Mouse (Mus musculus) midbrain, embryonic 12.5 days (tissue): ENCODE data around the gene Dclk1. TPM values are rescaled to one million over a fixed set of nuclear protein-coding genes. Genes with fewer than 3 reads are reported as not detected.

Experiments used
- ATAC-seq: fragments of 200-750 bp; cut with Nextera tagmentation; 2 replicates; pipeline ENCODE4 v1.8.0; 2017; ENCODE audit warnings: low read depth, moderate TSS enrichment, moderate library complexity; ENCODE audit not compliant: low FRiP score
- H3K27ac ChIP-seq: fragments of 300-500 bp; sonication (generic); replicated peaks from 2 replicates; pipeline ENCODE4 v1.5.1; 2016; ENCODE audit warnings: mild to moderate bottlenecking
- H3K27me3 ChIP-seq: fragments of 300-500 bp; sonication (generic); 2 replicates; pipeline ENCODE4 v1.6.1; 2016; ENCODE audit warnings: mild to moderate bottlenecking
- H3K36me3 ChIP-seq: fragments of 300-500 bp; sonication (generic); 2 replicates; pipeline ENCODE4 v1.6.1; 2016
- H3K4me1 ChIP-seq: fragments of 300-500 bp; sonication (generic); 2 replicates; pipeline ENCODE4 v1.6.1; 2016
- H3K4me2 ChIP-seq: fragments of 300-500 bp; sonication (generic); replicated peaks from 2 replicates; pipeline ENCODE4 v1.6.1; 2016; ENCODE audit warnings: mild to moderate bottlenecking, moderate library complexity
- H3K4me3 ChIP-seq: fragments of 300-500 bp; sonication (generic); 2 replicates; pipeline ENCODE4 v1.5.1; 2016; ENCODE audit warnings: mild to moderate bottlenecking
- H3K9ac ChIP-seq: fragments of 300-500 bp; sonication (generic); replicated peaks from 2 replicates; pipeline ENCODE4 v1.6.1; 2016; ENCODE audit warnings: mild to moderate bottlenecking, moderate library complexity
- H3K9me3 ChIP-seq: fragments of 300-500 bp; sonication (generic); 2 replicates; pipeline ENCODE4 v1.6.1; 2016; ENCODE audit warnings: mild to moderate bottlenecking
- WGBS: fragments of 180-500 bp; shearing (Covaris S2); methylation state at CpG from one replicate; pipeline ENCODE4 v1.1.7; 2016; 5-methylcytosine and 5-hydroxymethylcytosine counted together
- polyA plus RNA-seq: library from polyadenylated mRNA; unstranded; fragments of >200 nt; fragmentation: Nextera tagmentation; extraction: Ambion mirVana; gene quantifications from 2 replicates; pipeline ENCODE4 v1.2.1, GENCODE M21; 2016

The Dclk1 gene
- polyA plus RNA-seq, 1 experiment from 2014 or later = 165 TPM

DNA sequence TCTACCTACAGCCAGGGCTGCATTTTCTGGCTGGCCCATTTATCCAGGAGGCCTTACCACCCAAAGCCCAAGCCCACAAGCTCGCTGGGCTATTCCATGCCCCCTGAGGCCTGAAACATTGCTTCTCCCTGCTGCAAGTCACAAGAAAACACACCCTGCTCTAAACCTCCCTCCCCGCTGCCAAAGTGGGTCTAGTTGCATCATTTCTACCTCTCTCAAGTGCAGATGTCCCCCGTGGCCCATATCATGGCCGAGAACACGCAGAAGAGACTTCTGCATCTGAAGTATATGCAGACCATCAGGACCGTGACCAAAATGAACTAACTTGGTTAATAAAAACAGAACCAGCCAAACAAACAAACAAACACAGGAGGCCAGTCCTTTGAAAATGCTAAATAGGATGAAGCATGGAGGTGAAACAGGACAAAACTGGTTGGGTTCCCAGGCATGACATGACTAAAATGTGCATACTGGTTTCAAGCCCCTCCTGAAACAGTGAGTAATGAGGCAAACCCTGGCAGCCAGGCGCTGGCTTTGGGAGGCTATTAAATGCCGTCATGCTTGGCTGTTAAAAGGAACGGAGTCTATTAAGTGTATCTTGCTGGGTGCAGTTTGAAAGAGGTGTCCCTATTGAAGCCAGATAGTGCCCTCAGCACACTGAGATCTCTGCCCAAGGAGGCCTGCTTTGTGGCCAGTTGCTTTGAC lies 282.5 kb downstream of the Dclk1 start:
- Histone ChIP-seq H3K4me1 (peaks cover 68% of the 10 kb centered on the region), H3K9ac (peak overlapping the region; percentile 34; the same call in 1 of the 2 replicates), H3K27ac (peak overlapping the region; percentile 87), H3K9me3 (no peaks in the 10 kb centered on the region), H3K4me3 (no peak overlapping the region), H3K27me3 (no peaks in the 10 kb centered on the region), H3K4me2 (0 out of 2 replicates have a peak overlapping the region, but pooled peaks have one; percentile 16), H3K36me3 (no peaks in the 10 kb centered on the region)
- ATAC-seq = no peak
- 67% methylated on average over 9 of the region's 9 CpGs for WGBS

DNA sequence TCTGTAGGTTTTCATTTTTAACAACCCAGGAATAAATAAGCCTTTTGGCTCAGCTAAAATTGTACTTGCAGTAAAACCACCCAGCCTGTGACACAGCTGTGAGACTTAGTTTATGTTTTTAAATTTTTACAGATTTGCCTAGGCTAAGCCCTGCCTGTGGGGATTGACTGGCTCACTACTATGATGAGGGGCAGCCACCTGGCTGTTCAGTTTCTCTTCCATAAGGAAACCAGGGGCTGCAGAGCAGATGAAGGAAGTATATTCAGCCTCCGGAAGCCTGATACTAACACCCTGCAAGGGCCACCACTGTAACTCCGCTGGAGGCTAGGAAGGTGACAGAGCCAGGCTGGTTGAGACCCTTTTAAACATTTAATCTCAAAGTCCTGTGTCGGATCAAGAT lies 284.3 kb downstream of the Dclk1 start:
- Histone ChIP-seq H3K9me3 (no peaks in the 10 kb centered on the region), H3K4me3 (no peak overlapping the region), H3K4me2 (no peak overlapping the region), H3K4me1 (peaks cover 57% of the 10 kb centered on the region), H3K27ac (peak overlapping the region; percentile 25; the same call in 1 of the 2 replicates), H3K36me3 (no peaks in the 10 kb centered on the region), H3K9ac (no peak overlapping the region), H3K27me3 (no peaks in the 10 kb centered on the region)
- ATAC-seq = no peak
- 84% methylated on average over 3 of the region's 3 CpGs for WGBS

DNA sequence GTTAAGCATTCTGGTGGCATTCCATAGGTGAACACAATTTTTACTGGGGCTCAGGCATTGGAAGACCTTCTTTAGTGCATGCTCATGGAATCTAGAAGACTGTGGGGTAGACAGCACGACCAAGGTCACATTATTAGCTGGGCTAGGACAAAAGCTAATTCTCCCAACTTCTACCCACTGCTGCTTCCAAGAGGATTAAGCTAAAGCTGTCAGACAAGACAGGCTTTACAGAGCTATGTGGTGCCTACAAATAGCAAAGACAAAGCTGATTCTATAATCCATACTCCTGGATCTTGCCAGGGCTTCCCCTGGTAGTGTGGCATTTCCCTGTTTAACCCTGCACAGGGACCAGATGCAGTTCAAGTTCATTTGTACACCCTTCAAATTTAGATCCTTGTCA lies 285.4 kb downstream of the Dclk1 start:
- Histone ChIP-seq H3K4me1 (peaks cover 46% of the 10 kb centered on the region), H3K9me3 (no peaks in the 10 kb centered on the region), H3K9ac (no peak overlapping the region), H3K4me3 (no peak overlapping the region), H3K27me3 (no peaks in the 10 kb centered on the region), H3K4me2 (no peak overlapping the region), H3K36me3 (no peaks in the 10 kb centered on the region), H3K27ac (peak overlapping the region; percentile 50)
- no peak for ATAC-seq
- 12% methylated on average over 1 of the region's 1 CpGs for WGBS

DNA sequence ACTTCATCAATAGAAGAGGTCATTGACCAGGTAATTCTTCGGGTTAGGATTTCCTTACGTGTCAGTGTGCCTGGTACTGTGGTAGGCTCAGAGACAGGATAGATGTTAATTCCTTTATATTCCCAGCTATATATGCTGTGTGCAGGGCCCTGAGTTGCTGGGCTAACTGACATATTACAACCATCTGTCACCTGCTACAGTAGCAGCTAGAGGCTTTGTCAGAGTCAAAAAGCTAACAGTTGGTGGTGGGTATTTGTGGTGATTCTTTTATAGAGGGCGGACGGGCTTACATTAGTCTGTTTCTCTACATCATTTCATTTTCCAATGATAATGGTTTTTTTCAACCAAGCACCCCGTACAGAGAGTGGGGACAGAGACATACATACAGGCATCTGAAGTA lies 285.8 kb downstream of the Dclk1 start:
- 66% methylated on average over 5 of the region's 5 CpGs for WGBS
- H3K4me3 ChIP-seq = no peak overlapping the region
- no peak overlapping the region for H3K4me2 ChIP-seq
- H3K4me1 ChIP-seq = peaks cover 43% of the 10 kb centered on the region
- H3K27ac ChIP-seq = peak overlapping the region; percentile 50
- no peak overlapping the region for H3K9ac ChIP-seq
- H3K9me3 ChIP-seq = no peaks in the 10 kb centered on the region
- H3K27me3 ChIP-seq = no peaks in the 10 kb centered on the region
- ATAC-seq = no peak
- no peaks in the 10 kb centered on the region for H3K36me3 ChIP-seq

DNA sequence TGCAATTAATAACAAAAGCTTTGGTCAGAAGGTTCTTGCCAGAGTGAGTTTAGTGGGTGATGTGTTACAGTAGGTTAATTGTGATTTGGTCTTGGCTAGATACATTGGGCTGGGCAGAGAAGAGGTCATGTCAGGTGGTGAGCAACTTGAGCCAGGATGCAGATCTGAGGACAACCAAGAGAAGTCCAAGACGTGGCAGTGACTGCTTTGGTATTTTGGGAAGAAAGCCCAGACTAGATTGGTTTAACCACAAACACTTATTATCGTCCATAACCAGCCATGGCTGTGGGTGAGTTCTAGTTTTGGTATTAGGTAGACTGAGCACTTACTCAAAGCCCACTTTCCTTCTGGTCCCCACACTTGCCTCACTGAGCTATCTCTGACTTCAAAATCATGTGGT lies 287.2 kb downstream of the Dclk1 start:
- Histone ChIP-seq H3K4me3 (no peak overlapping the region), H3K9me3 (no peaks in the 10 kb centered on the region), H3K27ac (no peak overlapping the region), H3K9ac (no peak overlapping the region), H3K4me2 (no peak overlapping the region), H3K36me3 (no peaks in the 10 kb centered on the region), H3K4me1 (peaks cover 30% of the 10 kb centered on the region), H3K27me3 (no peaks in the 10 kb centered on the region)
- WGBS = 71% methylated on average over 2 of the region's 2 CpGs
- no peak for ATAC-seq

DNA sequence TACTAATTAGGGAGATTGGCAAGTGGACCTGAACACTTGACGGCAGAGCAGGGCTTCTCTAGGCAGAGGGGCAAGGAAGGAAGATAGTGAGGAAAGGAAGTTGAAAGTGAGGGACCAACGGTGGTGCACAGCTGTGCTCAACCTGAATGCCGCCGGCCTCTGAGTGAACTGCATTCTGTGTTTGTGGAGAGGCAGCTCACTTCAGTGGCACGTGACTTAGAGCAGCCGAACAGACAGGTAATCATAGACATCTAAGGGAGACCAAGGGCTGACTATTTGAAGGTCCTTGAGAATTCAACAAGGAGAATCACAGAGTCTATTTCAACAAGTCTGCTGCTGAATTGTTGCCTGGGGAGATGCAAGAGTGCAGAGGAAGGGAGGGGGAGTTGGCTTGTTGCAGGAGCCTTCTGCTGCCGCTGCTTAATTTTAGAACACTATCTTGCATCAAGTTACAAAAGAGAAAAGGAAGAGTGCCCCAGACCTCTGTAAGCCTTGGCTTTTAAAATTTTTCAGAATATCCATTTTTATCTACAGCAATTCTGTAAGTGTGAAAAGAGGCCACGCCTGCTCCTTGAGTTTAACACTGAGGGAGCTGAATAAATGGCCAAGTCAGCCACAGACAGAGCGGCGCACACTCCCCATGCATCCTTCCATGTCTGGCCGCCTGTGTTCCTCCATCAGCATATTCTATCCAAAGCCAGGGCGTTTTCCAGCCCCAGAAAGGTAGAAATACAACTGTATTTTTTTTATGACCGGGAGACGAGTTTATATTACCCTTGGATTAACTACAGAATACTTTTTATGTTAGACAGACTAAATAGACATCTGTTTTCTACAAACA lies 289.3 kb downstream of the Dclk1 start:
- no peak overlapping the region for H3K9ac ChIP-seq
- no peaks in the 10 kb centered on the region for H3K27me3 ChIP-seq
- H3K4me1 ChIP-seq = peaks cover 22% of the 10 kb centered on the region; the same call in 1 of the 2 replicates
- H3K4me3 ChIP-seq = no peak overlapping the region
- no peak for ATAC-seq
- 83% methylated on average over 14 of the region's 14 CpGs for WGBS
- H3K36me3 ChIP-seq = no peaks in the 10 kb centered on the region
- H3K9me3 ChIP-seq = no peaks in the 10 kb centered on the region
- H3K27ac ChIP-seq = no peak overlapping the region
- H3K4me2 ChIP-seq = no peak overlapping the region

DNA sequence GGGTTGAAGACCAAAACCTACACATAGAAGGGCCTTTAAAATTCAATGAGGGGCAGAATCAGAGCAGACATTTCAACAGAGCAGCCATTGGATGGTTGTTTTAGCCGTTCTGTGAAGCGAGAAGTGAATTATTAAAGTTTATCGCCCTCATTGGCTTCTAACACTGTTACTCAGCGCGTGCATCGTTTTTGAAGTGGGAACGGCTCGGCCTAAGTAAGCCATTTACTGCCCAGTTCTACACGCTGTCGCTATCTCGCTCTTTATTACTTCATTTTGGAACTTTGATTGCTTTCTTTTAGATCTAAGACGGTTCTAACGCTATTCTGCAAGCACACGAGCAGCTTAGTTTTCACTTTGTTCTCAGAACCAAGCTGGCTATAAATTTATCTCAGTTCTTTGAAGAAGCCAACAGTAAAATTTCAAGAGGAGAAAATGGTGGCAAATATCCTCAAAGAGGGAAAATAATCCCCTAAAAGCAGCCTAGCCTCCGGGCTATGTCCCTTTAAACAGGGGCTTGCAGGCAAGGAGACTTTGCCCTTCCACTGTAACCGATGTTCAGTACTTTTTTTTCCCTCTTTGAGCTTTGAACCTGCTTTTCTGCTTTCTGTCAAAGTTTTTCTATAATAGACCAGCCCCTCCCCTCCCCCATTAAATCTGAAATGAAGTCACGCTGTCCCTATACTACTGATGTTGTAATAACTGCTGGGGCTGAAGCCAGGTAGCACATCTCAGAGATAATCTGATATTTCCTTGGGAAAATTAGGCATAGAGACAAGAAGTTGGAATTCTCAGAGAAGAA lies 290.2 kb downstream of the Dclk1 start:
- WGBS = 80% methylated on average over 17 of the region's 17 CpGs
- ATAC-seq = no peak
- Histone ChIP-seq H3K9ac (no peak overlapping the region), H3K4me1 (peaks cover 14% of the 10 kb centered on the region; the same call in 1 of the 2 replicates), H3K4me3 (no peak overlapping the region), H3K4me2 (no peak overlapping the region), H3K27me3 (no peaks in the 10 kb centered on the region), H3K36me3 (no peaks in the 10 kb centered on the region), H3K27ac (no peak overlapping the region), H3K9me3 (no peaks in the 10 kb centered on the region)

DNA sequence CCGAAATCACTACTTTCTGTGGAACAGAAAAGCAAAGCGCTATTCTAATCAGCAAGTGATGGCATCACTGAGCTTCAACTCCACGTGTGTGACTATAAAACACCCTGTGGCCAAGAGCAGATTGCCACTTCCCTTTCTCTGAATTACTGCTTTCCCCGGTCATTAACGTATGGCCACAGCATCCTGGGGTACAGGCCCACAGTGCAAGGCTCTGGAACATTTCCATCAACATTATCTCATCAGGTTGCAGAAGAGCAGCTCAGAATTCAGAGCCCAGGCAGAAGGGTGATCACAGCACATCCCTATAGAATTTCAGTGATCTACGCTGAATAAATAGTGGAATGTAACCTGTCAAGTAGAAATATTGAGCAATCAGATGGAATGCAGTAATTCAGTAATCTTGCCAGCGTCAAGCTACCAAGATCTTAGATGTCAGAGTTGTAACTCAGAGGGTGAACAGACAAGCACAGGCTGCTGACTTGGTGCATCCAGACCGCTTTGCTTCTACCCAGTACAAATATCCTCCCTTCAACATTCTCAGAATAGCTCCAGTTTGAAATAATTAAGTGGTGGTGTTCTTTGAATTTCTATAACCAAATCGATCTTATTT lies 293.5 kb downstream of the Dclk1 start:
- WGBS = 84% methylated on average over 9 of the region's 9 CpGs
- ATAC-seq = no peak
- no peak overlapping the region for H3K4me2 ChIP-seq
- H3K27me3 ChIP-seq = peaks cover 6% of the 10 kb centered on the region; the same call in 1 of the 2 replicates
- H3K36me3 ChIP-seq = no peaks in the 10 kb centered on the region
- no peak overlapping the region for H3K9ac ChIP-seq
- H3K4me1 ChIP-seq = peaks cover 12% of the 10 kb centered on the region; the same call in 1 of the 2 replicates
- no peak overlapping the region for H3K4me3 ChIP-seq
- no peak overlapping the region for H3K27ac ChIP-seq
- H3K9me3 ChIP-seq = no peaks in the 10 kb centered on the region

DNA sequence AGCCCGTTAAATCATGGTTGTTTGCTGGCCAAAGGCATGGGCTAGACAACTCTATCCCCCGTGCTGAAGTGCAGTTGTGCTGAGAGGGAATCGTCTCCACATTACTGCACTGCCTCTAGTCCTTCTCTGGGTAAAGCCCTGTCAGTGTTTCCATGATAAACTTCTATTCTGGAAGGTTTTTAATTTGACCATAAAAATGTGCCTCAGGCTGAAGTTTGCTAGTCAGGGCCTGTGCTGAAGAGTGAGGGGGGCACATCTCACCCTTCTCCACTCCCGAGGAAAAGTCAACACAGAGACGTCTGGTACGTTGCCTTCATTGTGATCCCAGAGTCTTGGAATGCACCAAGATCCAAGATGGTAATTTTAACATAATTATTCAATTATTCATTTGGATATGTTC lies 294.7 kb downstream of the Dclk1 start:
- no peak for ATAC-seq
- no peak overlapping the region for H3K4me3 ChIP-seq
- no peaks in the 10 kb centered on the region for H3K9me3 ChIP-seq
- H3K9ac ChIP-seq = no peak overlapping the region
- H3K4me2 ChIP-seq = no peak overlapping the region
- WGBS = 75% methylated on average over 6 of the region's 6 CpGs
- H3K27me3 ChIP-seq = peaks cover 9% of the 10 kb centered on the region; the same call in 1 of the 2 replicates
- no peaks in the 10 kb centered on the region for H3K36me3 ChIP-seq
- H3K27ac ChIP-seq = no peak overlapping the region
- H3K4me1 ChIP-seq = peaks cover 13% of the 10 kb centered on the region

DNA sequence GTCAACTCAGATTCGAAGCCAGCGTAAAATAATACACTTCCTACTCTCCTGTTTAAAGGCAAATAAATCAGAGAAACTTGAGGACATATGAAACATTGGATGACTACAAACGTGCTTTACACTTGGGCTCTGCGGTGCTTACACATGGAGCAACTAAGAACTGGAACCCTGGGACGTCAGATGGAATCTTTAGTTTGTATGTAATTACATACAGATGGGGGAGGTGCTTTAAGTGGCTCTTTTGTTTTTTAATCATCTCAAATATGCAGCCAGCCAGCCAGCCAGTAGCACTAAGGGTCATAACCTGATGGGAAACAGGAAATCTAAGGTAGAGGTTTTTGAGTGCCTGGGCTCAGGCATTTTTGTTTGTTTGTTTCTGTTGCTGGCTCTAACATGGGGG lies 295.6 kb downstream of the Dclk1 start:
- Histone ChIP-seq H3K36me3 (no peaks in the 10 kb centered on the region), H3K4me1 (peaks cover 20% of the 10 kb centered on the region), H3K9ac (no peak overlapping the region), H3K4me2 (no peak overlapping the region), H3K9me3 (no peaks in the 10 kb centered on the region), H3K27me3 (peaks cover 9% of the 10 kb centered on the region; the same call in 1 of the 2 replicates), H3K4me3 (no peak overlapping the region), H3K27ac (no peak overlapping the region)
- no peak for ATAC-seq
- 70% methylated on average over 5 of the region's 5 CpGs for WGBS

DNA sequence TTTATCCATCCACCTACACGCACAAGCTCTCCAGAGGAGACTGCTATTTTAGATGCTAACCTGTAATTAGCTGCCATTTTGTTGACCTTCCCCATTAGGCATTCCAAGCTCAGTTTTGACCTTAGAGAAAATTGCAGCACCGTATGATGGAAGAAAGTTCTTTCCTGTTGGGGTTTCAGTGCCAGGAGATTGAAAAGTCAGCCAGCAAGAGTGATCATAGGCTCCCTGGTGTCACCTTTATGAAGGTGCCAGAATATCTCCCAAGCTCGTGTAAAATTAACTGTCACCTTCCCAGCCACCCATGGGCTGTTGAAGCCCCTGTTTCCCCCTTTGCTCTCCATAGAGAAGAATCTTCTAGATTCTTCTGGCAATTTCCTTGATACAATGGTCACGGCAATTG lies 297.2 kb downstream of the Dclk1 start:
- Histone ChIP-seq H3K27me3 (peaks cover 9% of the 10 kb centered on the region; the same call in 1 of the 2 replicates), H3K27ac (no peak overlapping the region), H3K9ac (no peak overlapping the region), H3K9me3 (no peaks in the 10 kb centered on the region), H3K4me3 (no peak overlapping the region), H3K4me1 (peaks cover 26% of the 10 kb centered on the region), H3K4me2 (no peak overlapping the region), H3K36me3 (no peaks in the 10 kb centered on the region)
- ATAC-seq = no peak
- 77% methylated on average over 4 of the region's 4 CpGs for WGBS
